Mouse (Mus musculus) testis, adult 2 months (tissue): Measurements from ENCODE around the gene Gpr176. TPM values are rescaled to one million over a fixed set of nuclear protein-coding genes. Genes with fewer than 3 reads are reported as not detected.

Experiments used
- H3K27ac ChIP-seq: fragments of 200-500 bp; 2 replicates; pipeline ENCODE4 v1.5.1; 2012; ENCODE audit warnings: low read depth, low read length; ENCODE audit not compliant: control insufficient read depth, insufficient read depth
- H3K27me3 ChIP-seq: fragments of 200-500 bp; 2 replicates; pipeline ENCODE4 v1.6.1; 2012; ENCODE audit warnings: mild to moderate bottlenecking, low read length, moderate library complexity; ENCODE audit not compliant: control insufficient read depth, insufficient read depth
- H3K36me3 ChIP-seq: fragments of 200-500 bp; 2 replicates; pipeline ENCODE4 v1.6.1; 2012; ENCODE audit warnings: mild to moderate bottlenecking, low read length; ENCODE audit not compliant: control insufficient read depth, insufficient read depth
- H3K4me1 ChIP-seq: fragments of 200-500 bp; 2 replicates; pipeline ENCODE4 v1.6.1; 2012; ENCODE audit warnings: low read length; ENCODE audit not compliant: control insufficient read depth, insufficient read depth
- H3K4me3 ChIP-seq: fragments of 200-500 bp; 2 replicates; pipeline ENCODE4 v1.5.1; 2012; ENCODE audit warnings: low read depth, mild to moderate bottlenecking, low read length, moderate library complexity, mixed read lengths; ENCODE audit not compliant: control insufficient read depth
- CTCF ChIP-seq: fragments of 200-500 bp; IDR thresholded peaks from 2 replicates; pipeline ENCODE4 v1.5.1; 2012; ENCODE audit warnings: low read depth, mild to moderate bottlenecking, inconsistent platforms, low read length, moderate library complexity; ENCODE audit not compliant: control insufficient read depth, insufficient read depth, insufficient replicate concordance
- POLR2A ChIP-seq: fragments of 200-500 bp; IDR thresholded peaks from 2 replicates; pipeline ENCODE4 v1.6.1; 2012; ENCODE audit warnings: low read depth, mild to moderate bottlenecking, inconsistent platforms, low read length, moderate library complexity; ENCODE audit not compliant: control insufficient read depth
- polyA plus RNA-seq: library from polyadenylated mRNA; depleted of rRNA; stranded (reverse); fragments of >200 nt; gene quantifications from 2 replicates; pipeline ENCODE4 v1.2.3, GENCODE M21; 2012

Gene Gpr176
- polyA plus RNA-seq, 1 experiment, result 0.32 TPM

DNA sequence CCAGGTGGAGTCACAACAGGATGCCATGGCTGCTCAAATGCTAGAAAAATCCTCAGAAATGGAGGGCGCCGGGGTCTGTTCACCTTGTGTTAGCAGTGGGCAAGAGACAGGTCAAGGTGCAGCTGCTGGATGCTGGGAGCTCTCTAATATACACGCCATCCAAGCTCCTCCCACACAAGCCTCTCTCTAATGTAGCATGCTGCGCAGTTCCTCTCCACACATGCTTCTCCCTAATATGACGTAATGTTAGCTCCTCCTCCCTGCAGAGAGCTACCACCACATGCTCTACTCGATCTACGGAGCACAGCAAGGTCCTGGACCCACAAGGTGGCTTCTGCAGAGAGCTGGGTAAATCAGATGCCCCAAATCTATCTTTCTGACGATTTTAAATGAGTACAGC, 65.7 kb downstream of the Gpr176 start:
- peaks cover 2% of the 10 kb centered on the region for H3K4me1 ChIP-seq
- TF ChIP-seq CTCF (no peak), POLR2A (no peak)
- no peaks in the 10 kb centered on the region for H3K36me3 ChIP-seq
- H3K27me3 ChIP-seq, result no peaks in the 10 kb centered on the region
- no peak overlapping the region for H3K4me3 ChIP-seq
- H3K27ac ChIP-seq, result no peak overlapping the region

DNA sequence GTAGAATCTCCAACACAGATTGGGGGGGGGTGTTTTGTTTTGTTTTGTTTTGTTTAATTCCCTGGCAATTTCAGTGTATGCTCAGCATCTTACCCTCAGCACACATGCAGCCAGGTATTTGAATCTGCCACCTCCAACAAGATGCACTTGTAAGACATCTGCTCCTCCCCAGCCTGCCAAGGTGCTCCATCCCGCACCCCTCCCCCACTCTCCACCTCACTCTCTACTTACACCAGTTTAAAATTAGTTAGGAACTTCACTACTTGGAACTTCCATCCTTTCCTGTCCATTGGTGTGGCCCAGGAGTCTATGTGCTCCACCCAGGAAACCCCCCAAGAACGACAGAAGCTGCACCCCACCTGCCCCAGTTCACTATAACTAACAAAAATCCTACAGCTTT, 66.3 kb downstream of the Gpr176 start:
- no peak overlapping the region for H3K4me3 ChIP-seq
- no peaks in the 10 kb centered on the region for H3K36me3 ChIP-seq
- no peak for TF ChIP-seq CTCF
- TF ChIP-seq POLR2A, result no peak
- H3K27ac ChIP-seq, result no peak overlapping the region
- no peaks in the 10 kb centered on the region for H3K27me3 ChIP-seq
- H3K4me1 ChIP-seq, result no peaks in the 10 kb centered on the region

DNA sequence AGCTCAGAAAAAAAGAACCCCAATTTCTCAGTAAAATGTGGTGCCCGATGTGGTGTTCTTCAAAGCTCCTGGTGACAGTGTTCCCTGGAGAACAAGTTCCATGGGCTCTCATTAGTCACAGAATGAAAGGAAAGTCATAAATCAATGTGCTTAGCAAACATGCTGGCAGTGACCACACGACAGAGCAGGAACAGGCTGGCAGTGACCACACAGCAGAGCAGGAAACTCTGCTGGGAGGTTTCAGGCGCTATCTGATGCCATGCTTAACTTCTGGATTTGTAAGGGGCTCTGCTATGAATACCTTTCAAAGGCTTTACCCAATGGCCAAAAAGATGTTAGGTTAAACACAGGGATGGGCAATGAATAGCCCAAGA, 66.7 kb downstream of the Gpr176 start:
- Histone ChIP-seq H3K4me1 (no peaks in the 10 kb centered on the region), H3K27me3 (no peaks in the 10 kb centered on the region), H3K4me3 (no peak overlapping the region), H3K36me3 (no peaks in the 10 kb centered on the region), H3K27ac (no peak overlapping the region)
- TF ChIP-seq POLR2A, result no peak
- TF ChIP-seq CTCF, result no peak

DNA sequence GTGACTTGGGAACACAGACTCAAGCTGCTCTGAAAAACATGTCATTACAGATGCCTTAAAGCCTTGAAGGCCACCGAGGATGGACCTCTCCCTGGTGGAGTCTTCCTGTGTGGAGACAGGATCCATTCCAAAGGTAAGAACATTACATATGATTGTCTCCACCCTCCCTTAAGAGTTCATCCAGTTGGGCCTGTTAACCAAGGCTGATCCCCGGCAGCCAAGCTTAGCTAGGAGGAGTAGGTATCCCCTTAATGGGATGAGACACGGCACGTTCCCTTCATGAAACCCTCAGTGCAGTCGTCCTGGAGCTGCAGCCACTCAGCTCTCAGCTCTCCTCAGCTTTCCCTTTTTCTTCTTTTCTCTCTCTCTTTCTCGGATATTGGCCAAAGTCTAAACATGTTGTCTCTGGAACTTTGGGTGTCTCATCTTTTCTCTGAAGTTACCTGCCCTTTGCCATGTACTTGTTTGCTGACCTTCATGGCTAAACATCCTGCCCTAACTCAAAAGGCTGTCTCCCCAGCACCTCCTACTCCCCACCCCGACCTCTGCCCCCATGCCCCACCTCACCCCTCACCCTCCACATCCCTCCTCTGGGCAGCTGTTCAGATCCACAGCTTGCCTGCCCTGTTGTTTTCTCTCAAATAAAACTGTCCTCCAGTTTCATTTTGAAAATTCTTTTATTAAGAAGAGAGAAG, 67.2 kb downstream of the Gpr176 start:
- Histone ChIP-seq H3K27ac (no peak overlapping the region), H3K27me3 (no peaks in the 10 kb centered on the region), H3K4me1 (no peaks in the 10 kb centered on the region), H3K36me3 (no peaks in the 10 kb centered on the region), H3K4me3 (no peak overlapping the region)
- TF ChIP-seq CTCF (no peak), POLR2A (no peak)

DNA sequence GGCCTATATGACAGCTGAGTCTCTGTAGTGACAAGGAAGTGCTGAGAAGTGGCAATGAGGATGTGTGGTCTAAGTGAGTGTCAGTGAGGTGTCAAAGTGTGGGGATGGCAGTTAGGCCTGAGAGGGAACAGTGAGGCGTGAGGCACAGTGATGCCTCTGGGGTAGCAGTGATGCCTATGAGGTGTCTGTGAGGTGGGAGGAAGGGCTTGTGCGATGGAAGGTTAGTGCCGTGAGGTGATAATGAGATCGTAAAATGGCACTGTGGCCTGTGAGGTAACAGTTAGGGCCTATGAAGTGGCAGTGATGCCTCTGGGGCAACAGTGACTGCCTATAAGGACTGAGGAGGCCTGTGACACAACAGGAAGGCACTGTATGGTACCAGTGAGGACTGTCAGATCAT, 69.8 kb downstream of the Gpr176 start:
- Histone ChIP-seq H3K4me3 (no peak overlapping the region), H3K27ac (no peak overlapping the region), H3K4me1 (no peaks in the 10 kb centered on the region), H3K36me3 (no peaks in the 10 kb centered on the region), H3K27me3 (no peaks in the 10 kb centered on the region)
- TF ChIP-seq CTCF, result no peak

DNA sequence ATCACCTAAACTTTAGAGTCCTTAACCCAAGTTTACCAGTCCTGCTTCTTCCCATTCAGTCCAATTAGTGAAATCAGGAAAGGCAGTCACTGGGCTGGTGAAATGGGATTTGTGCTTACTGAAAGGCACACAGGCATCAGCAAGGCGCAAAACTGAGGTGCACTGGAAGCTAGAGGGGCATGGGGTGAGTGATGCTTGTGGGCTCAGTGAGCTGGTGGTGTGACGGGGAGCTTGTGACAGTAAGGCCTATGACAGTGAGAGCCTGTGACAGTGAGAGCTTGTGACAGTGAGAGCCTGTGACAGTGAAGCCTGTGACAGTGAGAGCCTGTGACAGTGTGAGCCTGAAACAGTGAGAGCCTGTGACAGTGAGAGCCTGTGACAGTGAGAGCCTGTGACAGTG, 71.6 kb downstream of the Gpr176 start:
- Histone ChIP-seq H3K27me3 (no peaks in the 10 kb centered on the region), H3K36me3 (no peaks in the 10 kb centered on the region), H3K4me1 (no peaks in the 10 kb centered on the region), H3K4me3 (no peak overlapping the region), H3K27ac (no peak overlapping the region)
- TF ChIP-seq POLR2A (no peak), CTCF (no peak)

DNA sequence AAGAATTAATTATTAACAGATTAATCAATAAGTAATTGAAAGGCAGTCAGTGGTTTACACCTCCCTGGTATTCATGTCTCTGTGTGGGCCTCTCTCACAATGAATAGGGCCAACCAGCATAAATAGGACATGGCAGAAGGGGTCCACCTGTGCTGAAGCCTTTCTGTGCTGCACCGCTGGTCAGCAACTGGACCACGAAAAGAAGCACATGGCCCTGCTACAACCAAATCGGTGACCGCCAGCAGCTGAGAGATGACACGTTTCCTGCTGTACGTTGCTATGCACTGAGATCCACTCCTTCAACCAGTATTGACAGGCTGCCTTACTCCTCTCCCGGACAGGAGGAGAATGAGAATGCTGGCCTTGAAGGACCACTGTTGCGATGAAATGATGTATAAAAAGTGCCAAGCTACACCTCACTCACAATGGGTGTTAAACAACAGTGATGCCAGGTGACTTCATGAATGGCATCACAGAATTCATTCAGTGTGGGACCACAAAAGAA, 72.1 kb downstream of the Gpr176 start:
- no peaks in the 10 kb centered on the region for H3K27me3 ChIP-seq
- TF ChIP-seq POLR2A (no peak), CTCF (no peak)
- H3K4me1 ChIP-seq, result no peaks in the 10 kb centered on the region
- H3K4me3 ChIP-seq, result no peak overlapping the region
- no peaks in the 10 kb centered on the region for H3K36me3 ChIP-seq
- no peak overlapping the region for H3K27ac ChIP-seq
